Mouse (Mus musculus): ENCODE data around the gene Gm28036.

- TF ChIP-seq POLR2A (IDR thresholded peaks at IDR 0.05; ENCODE audit: low read depth, low read length) (no peak), CTCF (conservative IDR thresholded peaks at IDR 0.05; ENCODE audit: insufficient read depth, insufficient read length, low read depth, low read length) (no peak; the same call in 1 of the 2 replicates)
Measured at GRCm38 (mm10) chr2:156123731-156124130, 3.2 kb downstream of the Gm28036 start.
